Mouse (Mus musculus): ENCODE results near the gene Cbx8.

DNA sequence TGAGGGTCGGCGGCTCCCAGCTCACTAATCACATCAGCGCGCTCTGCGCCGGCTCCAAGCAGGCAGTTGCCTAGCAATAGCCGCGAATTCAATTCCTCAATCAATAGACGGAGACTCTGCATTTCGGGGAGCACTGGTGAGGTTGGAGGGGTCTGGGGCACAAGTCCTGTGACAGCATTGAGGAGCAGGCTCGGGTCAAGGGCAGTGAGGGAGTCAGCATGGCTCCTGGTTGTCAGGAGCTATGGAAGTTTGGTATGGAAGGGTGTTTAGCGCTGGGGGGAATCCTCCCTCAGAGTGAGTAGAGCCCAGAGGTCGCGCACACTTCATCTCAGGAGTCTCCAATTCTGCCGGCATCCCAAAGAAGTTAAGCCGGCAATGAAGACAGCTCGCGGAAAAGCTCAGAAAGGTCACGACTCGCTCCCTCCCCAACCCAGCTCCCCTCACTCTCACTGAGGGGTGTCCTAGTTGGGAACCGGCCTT is 5.0 kb downstream of the Cbx8 start:
- no peak for TF ChIP-seq CTCF (IDR thresholded peaks at IDR 0.05; ENCODE audit: low read depth)
- TF ChIP-seq EP300 (IDR thresholded peaks at IDR 0.05; ENCODE audit: low read depth): no peak
